Mouse (Mus musculus): ENCODE results near the gene Pigx. TPM values are rescaled to one million over a fixed set of nuclear protein-coding genes. Genes with fewer than 3 reads are reported as not detected.

Pigx gene
- total RNA-seq, 1 experiment from 2014 or later, result 70.6 TPM

DNA sequence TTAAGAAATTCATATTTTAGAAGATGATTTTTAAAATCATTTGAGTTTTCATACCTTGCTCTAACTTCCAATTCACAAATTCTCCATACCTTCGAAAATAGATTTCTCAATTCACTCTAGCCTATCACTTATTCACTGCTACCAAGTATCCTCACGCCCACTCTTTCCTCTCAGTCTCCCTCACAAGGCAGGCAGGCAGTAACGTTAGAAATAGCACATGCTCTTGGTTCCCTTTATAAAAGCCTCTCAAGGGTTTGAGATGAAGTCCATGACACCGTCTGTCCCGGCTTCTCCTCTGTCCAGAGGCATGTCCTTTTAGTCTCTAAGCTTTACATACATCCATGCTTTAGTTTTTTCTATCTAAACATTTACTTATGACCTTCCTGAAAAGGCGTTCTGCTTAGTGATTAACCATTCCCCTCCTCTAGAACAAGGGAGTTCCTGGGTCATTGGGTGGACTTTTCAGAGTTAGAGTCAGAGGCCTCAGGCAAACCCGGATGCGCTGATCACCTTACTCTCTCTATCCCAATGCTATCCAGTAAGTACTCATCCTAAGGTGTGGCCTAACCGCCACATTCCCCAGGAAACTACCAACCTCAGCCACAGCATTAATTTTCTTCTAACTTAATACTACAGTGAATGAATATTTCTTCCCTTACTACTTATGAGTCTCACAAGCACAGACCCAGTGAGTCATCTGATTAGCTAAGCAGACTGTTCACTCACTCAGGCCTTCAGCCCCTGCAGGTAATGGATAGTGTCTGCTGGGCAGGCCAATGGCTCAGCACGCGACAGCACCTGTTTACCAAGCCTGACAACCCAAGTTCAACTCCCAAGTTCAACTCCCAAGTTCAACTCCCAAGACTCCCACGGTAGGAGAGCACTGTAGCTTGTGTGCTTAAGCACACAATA lies 30.9 kb downstream of the Pigx start:
- ATAC-seq (replicated peaks; ENCODE audit: insufficient number of reproducible peaks, low FRiP score, low TSS enrichment, poor library complexity, severe bottlenecking), result no peak

DNA sequence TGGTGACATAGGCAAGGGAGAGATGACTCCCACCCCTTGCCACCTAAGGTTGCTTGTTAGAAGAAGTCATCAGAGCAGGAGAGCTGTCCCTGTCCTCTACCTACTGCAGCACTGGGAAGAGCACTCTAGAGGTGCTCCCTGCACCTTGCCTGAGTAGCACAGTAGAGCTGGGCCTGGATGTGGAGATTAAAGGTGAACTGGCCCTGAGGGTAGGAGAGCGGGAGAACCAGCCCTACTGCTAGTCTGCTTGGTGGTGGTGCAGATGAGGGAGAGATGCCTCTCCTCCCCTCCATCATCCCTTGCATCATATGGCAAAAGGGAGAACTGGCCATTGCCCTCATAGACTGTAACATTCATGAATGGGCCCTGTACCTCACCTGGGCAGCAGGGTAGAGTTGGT lies 32.6 kb downstream of the Pigx start:
- 0 out of 2 replicates have a peak, but pooled peaks have one; percentile 5 for ATAC-seq (replicated peaks; ENCODE audit: insufficient number of reproducible peaks, low FRiP score, low TSS enrichment, poor library complexity, severe bottlenecking)

DNA sequence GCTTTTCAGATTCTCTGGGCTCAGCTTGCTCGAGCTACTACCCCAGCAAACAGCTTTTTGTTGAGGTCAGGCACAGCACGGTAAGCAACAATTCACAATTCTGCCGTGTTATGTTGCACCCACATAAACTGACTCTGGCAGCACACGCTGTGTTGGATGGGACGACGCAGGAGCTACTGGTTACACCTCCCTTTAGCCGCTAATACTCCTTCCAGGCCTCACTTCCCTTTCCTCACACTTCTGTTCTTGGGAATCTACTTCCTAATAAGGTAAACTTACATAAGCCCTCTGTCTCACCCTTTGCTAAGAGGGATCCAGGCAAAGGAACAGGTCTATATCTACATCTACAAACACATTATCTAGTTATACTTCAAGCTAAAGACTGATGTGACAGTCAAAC lies 35.6 kb downstream of the Pigx start:
- ATAC-seq (replicated peaks; ENCODE audit: insufficient number of reproducible peaks, low FRiP score, low TSS enrichment, poor library complexity, severe bottlenecking), result 0 out of 2 replicates have a peak, but pooled peaks have one; percentile 13

DNA sequence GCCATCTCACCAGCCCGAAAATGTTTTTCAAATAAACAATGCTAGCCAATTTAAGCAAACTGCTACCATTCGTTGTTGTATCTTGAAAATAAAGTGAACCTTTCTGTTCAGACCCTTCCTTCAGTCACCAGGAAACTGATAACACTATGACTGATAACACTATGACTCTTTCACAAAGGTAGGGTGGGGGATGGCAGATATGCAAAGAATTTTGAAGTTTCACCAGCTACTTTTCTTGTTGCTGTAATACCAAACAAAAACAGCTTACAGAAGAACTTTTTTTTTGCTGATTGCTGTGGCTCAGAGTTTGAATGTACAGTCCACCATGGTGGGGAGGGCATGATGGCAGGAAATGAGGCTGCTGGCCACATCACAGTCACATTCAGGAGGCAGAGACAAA lies 37.3 kb downstream of the Pigx start:
- ATAC-seq (replicated peaks; ENCODE audit: insufficient number of reproducible peaks, low FRiP score, low TSS enrichment, poor library complexity, severe bottlenecking), result no peak

DNA sequence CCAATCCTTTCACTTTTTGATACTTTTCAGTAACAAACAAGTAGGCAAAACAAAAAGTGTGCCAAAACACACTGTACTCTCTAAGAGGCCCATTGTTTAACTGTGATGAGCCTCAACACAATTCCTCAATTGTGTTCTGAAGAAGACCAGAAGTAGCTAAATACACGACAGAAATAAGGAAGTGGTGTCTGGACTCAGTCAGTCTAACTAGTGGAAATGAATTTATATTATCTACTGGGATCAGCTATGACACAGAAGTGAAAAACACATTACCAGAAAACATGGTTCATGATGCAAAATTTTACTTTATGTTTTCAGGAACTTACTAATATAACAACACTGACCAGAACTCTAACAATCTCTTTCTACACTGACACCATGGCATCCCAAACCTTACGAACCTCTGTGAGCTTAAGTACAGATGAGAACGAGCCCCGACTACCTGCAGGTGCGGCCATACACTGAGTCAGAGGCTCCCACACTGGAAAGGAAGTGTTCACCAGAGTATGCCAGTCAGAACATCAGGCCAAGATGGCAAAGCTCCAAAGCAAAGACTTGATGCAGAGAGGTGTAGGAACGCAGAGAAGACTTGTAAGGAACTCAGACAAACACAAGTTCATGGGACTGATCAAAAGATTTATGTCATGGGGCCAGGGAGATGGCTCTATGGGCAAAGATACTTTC lies 39.6 kb downstream of the Pigx start:
- peak; percentile 78 for ATAC-seq (replicated peaks; ENCODE audit: insufficient number of reproducible peaks, low FRiP score, low TSS enrichment, poor library complexity, severe bottlenecking)

DNA sequence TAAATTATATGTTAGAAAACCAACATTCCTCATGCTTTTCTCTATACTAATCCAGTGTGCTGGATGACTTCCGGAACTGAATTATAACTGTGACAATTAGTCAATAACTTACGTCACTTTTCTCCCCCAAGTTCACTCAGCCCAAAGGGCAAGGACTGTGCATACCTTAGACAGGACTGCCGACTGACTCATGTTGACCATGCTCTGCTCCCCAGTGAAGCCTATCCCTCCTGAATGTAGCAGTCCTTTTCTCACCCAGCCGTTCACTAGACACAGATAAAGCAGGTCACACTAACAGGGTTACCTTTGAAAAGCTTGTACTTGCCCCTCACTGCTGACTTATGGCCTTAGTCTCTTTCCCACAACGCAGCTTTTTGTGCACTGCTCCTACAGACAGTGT lies 40.7 kb downstream of the Pigx start:
- no peak for ATAC-seq (replicated peaks; ENCODE audit: insufficient number of reproducible peaks, low FRiP score, low TSS enrichment, poor library complexity, severe bottlenecking)

DNA sequence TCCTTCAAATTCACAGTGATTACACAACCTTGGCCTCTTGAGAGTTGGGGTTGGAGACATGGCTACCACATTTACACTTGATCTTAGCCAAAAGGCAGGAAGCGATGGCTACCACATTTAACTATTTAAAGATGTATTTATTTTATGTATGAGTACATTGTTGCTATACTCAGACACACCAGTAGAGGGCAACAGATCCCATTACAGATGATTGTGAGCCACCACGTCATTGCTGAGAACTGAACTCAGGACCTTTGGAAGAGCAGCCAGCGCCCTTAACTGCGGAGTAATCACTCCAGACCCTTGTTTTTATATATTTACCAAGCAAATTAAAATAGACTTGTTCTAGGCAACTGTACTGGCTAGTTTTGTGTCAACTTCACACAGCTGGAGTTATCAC lies 57.2 kb downstream of the Pigx start:
- ATAC-seq (replicated peaks; ENCODE audit: insufficient number of reproducible peaks, low FRiP score, low TSS enrichment, poor library complexity, severe bottlenecking), result no peak

Other genes starting within 250 kb of the Pigx start
- 0.53 TPM in 1 of 3 replicates, not detected in the others for gene Meltf, start 220.9 kb downstream of the Pigx start, total RNA-seq (2017)
- gene Pigz, start 165.9 kb downstream of the Pigx start, total RNA-seq (2017), result 0.19 TPM in 1 of 3 replicates, not detected in the others
- 6.4 to 10.0 TPM (median 7.6 TPM) in 3 replicates for gene 0610012G03Rik, start 151.2 kb downstream of the Pigx start, total RNA-seq (2017)
- 25.7 to 26.9 TPM (median 26.0 TPM) in 3 replicates for gene Ncbp2, start 151.2 kb downstream of the Pigx start, total RNA-seq (2017)
- 11.9 to 24.6 TPM (median 17.9 TPM) in 3 replicates for gene Senp5, start 96.5 kb downstream of the Pigx start, total RNA-seq (2017)
- gene Pak2, start 20.4 kb downstream of the Pigx start, total RNA-seq (2017), result 73.5 to 104 TPM (median 79.7 TPM) in 3 replicates
- 11.1 to 15.4 TPM (median 12.7 TPM) in 3 replicates for gene Cep19, start 60 bp upstream of the Pigx start, total RNA-seq (2017)
- 151 to 182 TPM (median 158 TPM) in 3 replicates for gene Nrros, start 65.9 kb upstream of the Pigx start, total RNA-seq (2017)
- 0.87 to 1.3 TPM in 2 of 3 replicates, not detected in the other for gene Bex6, start 80.1 kb upstream of the Pigx start, total RNA-seq (2017)
- 11.4 to 17.4 TPM (median 14.1 TPM) in 3 replicates for gene Fbxo45, start 147.4 kb upstream of the Pigx start, total RNA-seq (2017)
- 12.4 to 18.3 TPM (median 15.3 TPM) in 3 replicates for gene Wdr53, start 147.5 kb upstream of the Pigx start, total RNA-seq (2017)
- not detected in 3 replicates for gene Smco1, start 171.7 kb upstream of the Pigx start, total RNA-seq (2017)
- gene Rnf168, start 177.7 kb upstream of the Pigx start, total RNA-seq (2017), result 25.0 to 33.0 TPM (median 27.0 TPM) in 3 replicates
- 34.8 to 52.2 TPM (median 41.0 TPM) in 3 replicates for gene Ubxn7, start 232.5 kb upstream of the Pigx start, total RNA-seq (2017)